Mouse (Mus musculus): Measurements from ENCODE around the gene Abl1.
"Not testable (repeated sequence)": the region's sequence is repeated elsewhere in the genome, so short reads cannot be mapped to it uniquely, and the experiment has no call there.

Abl1 gene

DNA sequence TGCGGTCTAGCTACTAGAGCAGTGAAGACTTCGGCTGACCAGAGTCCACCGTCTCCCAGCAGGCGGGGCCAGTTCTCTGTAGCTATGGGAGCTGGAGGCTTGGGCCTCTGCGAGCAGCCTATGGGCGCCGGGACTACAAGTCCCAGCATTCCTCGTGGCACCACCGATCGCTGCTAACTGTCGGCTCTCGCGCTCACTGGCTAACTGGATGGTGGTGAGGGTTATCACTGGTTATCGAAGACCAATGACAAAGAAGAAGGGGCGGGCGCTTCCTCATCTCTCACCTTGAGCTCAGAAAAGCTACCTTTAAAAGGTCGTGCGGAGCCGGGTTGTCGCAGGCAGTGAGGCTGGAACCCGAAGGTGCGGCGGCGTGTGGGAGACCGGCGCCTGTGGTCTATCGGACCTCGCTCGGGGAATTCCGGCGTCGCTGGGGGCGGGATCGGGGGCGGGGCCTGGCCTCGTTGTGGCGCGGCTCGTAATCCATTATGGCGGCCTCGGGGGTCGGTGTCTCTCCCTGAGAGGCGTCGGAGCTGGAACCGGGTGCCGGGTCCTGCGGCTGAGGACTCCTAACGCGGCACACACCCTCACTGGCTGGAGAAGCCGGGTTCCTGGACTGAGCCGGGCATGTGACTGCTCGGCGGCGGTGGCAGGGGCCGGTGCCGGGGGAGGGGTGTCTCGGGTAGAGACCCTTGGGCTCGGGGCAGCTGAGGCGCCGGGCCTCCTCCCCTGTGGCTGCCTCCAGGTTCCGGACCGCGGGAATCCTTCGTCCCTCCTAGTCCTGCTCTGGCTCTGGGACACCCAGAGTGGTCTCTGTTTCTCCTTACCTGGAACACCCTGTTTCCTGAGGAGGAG, at the start of gene Abl1:
TSS of gene Abl1 (plus strand) at position 303 of the 852 bp plus-strand sequence.
- DNase-seq (ENCODE audit: low read depth, low spot score) = peak; percentile 96

DNA sequence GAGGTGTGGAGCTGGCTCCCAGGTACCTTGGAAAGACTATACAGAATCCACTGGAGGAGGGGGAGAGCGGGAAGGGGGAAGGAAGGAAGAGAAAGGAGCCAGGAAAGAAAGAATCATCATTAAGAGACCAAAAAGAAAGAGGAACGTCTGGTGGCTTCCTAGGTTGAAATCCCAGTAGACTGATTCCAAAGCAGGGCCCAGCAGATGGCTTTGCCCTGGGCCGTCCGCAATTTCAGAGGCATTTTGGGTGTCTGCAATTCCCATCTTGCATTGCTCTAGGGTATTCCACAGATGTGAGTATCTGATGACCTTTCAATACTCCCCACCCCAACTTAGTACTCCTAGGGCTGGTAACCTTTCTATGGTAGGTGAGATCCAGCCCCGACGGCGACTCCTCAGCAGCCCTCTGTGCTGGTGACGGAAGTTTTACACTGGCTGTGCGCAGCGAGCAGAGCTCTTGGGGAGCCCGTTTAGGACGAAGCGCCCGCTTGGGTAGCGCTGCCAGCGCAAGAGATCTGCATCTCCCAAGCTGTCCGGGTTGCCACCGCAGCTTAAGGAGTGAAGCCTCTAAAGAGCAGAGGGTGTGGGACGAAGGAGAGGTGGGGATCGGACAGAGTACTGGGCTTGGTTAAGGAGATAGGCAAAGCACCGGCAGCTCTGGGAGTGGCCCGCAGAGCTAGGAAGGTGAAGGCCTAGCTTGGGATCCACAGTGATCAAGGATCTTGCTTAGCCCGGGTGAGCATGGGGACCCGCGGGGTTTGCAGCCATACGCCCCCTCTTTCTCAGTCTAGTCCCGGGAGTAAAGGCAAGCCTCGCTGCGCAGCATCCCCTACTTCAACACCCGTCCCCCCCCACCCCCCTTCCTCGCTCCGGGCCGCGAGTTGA, 49.4 kb upstream of the Abl1 start:
- no peak for DNase-seq (ENCODE audit: low read depth, low spot score)

DNA sequence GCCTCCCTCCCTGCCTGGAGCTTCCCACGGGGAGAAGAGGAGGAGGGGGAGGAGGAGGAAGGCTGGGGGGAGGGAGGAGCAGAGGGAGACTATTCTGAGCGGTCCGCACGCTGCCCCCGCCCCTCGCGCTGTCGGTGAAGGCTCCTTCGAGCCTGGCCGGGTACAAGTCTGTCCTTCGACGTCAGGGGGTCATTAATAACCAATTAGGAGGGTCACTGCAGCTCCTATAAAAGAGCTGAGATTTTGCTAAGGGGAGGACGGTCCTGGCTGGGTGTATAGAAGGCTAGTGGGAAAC, 48.8 kb upstream of the Abl1 start:
- no peak for DNase-seq (ENCODE audit: low read depth, low spot score)

DNA sequence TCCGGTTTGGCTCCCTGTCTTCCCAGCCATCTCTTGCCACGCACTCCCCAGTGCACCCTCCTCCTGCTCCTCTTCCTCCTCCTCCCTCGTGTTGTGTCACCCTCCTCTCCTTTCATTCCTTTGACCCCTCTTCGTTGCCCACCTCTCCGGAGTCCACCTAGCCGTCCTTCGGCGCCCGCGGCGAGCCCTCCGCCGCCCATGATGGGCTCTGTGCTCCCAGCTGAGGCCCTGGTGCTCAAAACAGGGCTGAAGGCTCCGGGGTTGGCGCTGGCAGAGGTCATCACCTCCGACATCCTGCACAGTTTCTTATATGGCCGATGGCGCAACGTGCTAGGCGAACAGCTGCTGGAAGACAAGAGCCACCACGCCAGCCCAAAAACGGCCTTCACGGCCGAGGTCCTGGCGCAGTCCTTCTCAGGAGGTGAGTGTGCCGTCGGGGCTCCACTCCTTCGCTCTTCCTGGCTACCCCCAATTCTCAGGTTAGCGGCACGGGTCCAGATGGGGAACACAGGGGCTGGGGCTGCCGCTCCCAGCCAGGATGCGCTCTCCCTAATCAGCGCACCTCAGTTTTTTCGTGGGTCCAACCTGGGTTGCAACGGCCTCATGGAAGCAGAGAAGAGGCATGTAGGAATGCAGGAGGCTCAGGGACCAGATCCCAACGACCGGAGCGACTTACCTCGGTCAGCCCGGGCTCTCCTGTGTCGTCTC, 48.1 kb upstream of the Abl1 start, which contains the start of gene Prdm12:
TSS of gene Prdm12 (plus strand) at position 137 of the 708 bp plus-strand sequence.
- no peak for DNase-seq (ENCODE audit: low read depth, low spot score)

DNA sequence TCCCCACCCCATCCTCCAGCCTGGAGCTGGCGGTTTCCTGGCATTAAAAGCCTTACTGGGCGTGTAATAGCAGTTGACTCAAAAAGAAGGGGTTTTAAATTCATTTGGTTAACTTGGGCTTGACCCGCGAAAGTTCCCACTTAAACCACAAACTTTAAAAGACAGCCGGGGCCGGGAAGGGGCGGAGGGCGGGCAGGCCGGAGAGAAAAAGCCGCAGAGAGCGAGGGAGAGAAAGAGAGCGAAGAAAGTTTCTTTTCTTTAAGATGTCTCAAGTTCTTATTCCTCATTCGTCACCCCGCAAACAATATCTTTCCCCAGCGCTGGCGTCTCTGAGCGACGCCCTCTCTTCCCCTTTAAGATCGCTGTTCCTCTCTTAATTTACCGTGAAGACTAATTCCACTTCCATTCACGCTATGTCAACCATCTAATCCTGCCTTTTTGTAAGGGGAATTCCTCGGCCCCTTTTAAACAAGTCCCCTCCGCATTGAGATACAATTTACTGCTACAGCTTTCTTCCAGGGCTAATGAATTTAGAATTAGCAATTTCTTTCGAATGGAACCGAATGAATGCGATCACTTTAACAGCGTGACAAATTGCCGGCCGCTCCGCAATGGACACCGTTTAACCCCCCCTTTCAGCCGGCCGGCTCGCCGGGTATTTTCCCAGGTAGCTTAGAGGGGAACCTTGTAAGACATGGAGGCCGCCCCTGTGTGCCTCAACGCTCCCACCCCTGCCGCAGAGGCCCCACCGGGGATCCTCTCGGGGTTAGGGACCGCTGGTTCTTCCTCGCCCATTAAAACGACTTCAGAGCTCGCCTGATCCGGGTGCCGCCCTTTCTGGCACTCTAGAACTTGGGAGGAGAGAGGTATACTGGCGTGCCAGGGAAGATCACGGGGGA, 47.3 kb upstream of the Abl1 start:
- no peak for DNase-seq (ENCODE audit: low read depth, low spot score)

DNA sequence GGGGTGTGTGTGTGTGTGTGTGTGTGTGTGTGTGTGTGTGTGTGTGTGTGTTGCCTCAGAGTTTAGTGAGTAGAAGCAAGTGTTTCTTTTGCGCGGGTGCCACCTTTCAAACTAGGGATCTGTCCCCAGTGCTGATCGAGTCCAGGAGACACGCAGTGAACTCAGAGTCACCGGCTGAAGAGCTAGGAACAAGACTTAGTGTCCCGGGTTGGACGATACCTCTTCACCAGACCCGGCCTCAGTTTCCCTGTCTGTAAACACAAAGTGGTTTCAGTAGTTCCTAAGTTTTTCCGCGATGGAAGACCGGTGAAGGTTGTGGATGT, 46.7 kb upstream of the Abl1 start:
- no peak for DNase-seq (ENCODE audit: low read depth, low spot score)

DNA sequence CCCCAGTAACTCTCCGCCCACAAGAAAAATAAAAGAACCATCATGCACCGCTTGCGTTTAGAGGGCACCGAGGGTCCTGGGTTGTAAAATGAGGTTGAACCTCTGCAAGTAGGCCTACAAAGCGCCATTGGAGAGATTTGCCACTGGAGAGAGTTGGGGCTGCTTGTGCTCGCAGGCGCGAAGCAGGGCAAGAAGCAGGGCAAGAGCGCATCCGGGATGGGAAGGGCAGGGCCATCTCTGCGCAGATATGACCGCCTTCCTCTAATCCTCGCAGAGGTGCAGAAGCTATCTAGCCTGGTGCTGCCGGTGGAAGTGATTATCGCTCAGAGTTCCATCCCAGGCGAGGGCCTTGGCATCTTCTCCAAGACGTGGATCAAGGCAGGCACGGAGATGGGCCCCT, 46.2 kb upstream of the Abl1 start:
- DNase-seq (ENCODE audit: low read depth, low spot score) = no peak

DNA sequence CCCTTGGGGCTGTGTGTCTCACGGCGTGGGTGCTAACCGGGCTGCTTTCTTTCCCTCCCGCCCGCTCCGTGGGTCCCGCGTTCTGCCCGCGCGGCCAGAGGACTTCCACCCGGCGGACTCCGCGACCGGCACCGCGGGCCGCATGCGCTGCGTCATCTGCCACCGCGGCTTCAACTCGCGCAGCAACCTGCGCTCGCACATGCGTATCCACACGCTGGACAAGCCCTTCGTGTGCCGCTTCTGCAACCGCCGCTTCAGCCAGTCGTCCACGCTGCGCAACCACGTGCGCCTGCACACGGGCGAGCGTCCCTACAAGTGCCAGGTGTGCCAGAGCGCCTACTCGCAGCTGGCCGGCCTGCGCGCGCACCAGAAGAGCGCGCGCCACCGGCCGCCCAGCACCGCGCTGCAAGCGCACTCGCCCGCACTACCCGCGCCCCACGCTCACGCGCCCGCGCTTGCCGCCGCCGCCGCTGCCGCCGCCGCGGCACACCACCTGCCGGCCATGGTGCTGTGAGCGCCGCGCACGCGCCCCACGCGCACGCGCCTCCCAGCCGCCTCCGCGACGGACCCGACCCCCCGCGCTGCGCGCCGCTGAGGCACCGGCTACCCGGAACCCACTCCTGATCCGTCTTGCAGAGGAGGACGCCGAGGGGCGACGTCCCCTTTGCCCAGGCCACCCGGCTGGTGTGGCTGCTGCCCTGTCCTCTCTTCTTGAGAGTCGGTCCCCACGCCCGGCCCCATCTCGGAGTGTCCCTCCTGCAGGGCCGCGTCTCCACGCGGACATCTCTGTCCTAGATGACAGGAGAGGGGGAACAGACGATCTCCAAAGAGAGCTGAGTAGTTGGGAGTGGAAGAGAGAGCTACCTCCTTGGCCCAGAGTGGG, 34.0 kb upstream of the Abl1 start:
- DNase-seq (ENCODE audit: low read depth, low spot score) = no peak

DNA sequence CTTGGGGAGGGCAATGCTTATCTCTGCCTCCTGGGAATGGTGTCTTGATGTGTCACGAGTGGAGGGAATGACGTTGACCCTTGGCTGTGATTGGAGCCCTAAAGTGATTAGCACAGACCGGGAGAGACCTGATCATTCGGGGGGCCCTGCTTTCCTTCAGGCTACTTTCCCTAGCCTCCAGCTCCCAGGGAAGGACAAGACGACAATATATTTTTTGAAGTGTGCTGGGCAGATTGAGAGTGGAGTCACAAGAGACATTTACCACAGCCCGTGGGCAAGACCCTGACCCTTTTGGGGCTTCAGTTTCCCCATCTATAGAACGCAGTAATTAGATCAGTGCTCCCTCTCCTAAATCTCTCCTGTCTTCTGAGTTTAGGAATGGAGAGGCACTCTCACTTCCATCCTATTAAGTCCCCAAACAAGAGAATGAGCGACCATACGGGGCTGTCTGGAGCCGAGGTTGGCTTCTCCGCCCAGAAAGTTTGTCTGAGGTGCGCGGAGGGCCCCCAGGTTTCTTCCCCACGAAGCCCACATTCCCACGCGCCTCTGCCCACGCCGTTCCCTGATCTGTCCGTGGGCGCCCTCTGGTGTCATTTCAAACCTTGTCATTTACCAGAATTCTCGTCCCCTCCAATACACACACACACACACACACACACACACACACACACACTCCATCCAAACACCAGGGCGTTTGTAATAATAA, 33.2 kb upstream of the Abl1 start:
- no peak for DNase-seq (ENCODE audit: low read depth, low spot score)

DNA sequence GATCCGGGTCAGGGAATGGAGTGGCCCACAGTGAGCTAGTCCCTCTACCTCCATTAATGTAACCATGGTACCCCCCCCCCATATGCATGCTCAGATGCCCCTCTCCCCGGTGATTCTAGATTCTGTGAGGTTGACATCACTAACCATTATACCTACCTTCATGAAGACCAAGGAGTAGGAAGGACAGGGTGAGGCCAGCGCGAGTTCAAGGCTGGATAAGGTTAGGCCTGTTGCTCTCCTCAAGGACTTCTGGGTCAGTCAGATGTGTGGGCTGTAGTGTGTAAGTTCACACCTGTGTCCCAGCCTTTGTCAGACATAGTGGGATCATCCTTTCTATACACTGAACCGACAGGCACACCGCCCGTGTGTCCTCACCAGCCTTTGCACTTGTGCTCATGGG, 31.8 kb upstream of the Abl1 start:
- DNase-seq (ENCODE audit: low read depth, low spot score) = no peak

DNA sequence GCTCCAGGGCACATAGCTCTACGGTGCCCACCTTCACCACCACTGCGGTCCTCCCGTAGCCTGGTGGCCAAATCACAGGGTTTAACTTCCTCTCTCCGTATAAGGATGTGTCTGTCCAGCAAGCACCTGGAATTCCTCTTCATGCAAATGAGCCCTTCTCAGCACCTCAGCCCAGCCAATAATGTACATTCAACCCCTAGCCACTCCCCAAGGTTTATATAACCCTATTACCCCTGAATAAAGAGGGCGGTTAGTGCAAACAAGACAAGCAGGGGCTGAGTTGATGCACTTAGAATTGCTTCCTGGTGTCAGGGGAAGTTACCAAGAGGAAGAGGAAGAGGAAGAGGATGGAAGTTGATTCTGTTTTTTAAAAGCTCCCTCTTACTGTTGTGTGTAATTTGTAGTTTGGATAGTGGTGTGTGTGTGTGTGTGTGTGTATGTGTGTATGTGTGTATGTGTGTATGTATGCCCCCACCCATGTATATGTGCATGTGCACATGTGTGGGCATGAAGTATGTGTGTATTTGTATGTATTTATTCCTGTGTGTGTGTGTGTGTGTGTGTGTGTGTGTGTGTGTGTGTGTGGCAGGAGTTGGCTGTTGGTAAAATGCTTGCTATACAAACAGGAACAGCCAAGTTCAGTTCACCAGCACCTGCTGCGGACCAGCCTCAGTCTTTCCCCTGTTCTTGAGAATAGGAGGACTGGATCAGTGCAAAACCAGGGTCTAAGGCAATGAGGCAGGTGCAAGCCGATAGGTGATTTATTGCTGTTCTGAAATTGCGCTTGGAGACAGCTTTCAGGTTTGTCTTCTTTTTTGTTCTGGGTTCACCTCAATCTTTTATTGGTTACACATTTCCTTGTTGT, 25.0 kb upstream of the Abl1 start:
- no peak for DNase-seq (ENCODE audit: low read depth, low spot score)

DNA sequence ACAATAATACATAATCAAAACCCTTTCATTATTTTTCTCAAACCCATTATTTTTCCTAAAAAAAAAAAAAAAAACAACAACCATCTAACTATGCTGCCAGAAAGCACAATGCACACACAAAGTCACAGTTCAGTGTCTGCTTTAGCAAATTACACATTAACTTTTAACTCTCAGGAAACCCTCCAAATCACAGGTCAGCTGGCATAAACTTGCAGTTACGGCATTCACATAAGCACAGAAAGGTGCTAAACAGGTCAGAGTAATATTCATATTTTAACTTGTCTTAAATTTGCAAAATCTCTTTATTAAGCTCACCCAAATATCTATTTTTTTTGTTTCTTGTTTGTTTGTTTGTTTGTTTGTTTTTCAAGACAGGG, 24.4 kb upstream of the Abl1 start:
- no peak for DNase-seq (ENCODE audit: low read depth, low spot score)

DNA sequence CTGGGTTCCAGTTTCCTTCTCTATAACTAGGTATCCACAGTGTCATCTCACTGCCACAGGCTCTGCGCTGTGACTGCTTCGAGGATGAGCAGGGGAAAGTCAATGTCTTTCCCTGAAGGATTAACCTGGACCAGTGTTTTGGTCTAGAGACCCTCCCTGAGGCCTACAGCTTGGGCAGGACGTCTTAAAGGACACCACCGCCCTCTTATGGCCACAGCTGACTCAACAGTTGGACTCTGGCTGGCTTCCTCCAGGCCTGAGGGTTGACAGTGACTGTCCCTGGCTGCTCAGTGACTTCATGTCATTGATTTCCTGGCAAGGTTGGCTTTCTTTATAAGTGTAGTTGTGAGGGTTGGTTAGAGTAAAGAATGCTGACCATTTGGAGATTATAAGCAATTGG, 20.8 kb upstream of the Abl1 start:
- DNase-seq (ENCODE audit: low read depth, low spot score) = no peak

DNA sequence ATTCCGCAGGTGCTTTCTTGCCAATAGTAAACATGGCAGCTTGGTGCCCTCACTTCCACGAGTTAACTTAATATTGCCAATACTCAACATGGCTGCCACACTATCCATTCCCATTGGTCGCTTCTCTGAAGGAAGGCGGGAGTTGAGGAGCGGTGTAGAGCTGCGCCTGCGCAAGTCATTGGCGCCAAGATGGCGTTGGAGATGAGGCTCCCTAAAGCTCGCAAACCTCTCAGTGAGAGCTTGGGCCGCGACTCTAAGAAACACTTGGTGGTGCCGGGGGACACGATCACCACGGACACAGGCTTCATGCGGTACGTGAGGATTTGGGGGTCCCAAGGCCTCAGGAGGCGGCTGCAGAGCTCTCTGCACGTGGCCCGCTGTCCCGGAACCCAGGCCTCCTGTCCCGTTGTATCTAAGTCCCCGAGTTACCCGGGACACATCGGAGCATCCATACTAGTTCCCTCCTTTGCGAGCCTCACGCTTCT, 17.6 kb upstream of the Abl1 start, which contains the start of gene Exosc2:
TSS of gene Exosc2 (plus strand) at position 165 of the 485 bp plus-strand sequence.
- DNase-seq (ENCODE audit: low read depth, low spot score) = peak; percentile 96

DNA sequence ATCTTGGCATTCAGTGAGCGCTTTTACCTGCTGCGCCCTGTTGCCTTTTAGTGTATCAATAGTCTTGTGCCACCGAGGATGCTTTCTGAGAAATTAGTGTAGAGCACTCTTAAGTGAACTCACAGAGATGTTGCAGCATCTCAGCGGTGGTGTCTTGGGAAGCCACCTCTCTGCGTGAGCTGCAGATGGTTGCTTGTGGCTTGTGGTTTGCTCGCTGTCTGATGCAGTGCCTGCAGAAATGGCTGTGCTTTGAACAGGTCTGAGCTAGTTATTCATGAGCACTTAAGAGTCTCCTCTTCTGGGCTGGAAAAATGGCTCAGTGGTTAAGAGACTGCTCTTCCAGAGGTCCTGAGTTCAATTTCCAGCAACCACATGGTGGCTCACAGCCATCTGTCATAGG, 9.5 kb upstream of the Abl1 start:
- no peak for DNase-seq (ENCODE audit: low read depth, low spot score)

DNA sequence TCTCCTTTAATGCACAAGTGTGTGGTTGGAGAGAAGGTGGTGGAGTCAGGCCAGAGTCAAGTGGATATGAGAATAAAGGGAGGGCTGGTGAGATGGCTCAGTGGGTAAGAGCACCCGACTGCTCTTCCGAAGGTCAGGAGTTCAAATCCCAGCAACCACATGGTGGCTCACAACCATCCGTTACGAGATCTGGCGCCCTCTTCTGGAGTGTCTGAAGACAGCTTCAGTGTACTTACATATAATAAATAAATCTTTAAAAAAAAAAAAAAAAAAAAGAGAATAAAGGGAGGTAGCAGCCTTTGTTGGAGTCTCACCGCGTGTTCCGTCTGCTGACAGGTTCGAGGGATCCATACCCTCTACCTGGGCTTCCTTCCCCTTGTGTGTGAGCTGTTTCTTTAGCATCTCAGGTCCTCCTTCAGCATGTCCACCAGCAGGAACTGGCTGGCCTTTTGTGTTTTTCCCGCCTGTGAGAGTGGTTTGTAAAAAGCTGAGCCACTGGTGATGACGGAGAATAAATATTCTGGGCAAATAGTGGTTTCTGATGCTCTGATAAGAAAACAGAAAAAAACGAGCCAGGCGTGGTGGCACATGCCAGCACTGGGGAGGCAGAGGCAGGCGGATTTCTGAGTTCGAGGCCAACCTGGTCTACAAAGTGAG, 7.0 kb upstream of the Abl1 start:
- not testable (repeated sequence) for DNase-seq (ENCODE audit: low read depth, low spot score)

DNA sequence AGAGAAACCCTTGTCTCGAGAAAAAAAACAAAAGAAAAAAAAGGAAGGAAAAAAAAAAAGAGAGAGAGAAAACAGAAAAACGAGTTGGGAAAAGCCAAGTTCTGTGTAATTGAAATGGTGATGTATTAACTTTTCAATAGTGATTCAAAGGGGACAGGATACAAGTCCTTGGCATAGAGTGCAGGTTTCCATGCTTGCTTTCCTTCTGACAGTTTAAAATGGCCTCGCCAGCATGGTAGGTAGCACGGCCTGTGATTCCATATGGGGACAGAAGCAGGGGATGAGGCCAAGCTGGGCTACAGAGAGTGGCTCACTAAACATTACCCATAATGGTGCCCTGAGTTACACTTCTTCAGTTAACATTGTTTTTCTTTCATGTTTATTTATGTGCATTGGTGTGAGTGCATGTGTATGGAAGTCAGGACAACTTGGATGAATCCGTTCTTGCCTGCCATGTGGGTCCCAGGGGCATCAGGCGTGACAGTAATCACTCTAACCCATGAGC, 6.4 kb upstream of the Abl1 start:
- no peak for DNase-seq (ENCODE audit: low read depth, low spot score)

DNA sequence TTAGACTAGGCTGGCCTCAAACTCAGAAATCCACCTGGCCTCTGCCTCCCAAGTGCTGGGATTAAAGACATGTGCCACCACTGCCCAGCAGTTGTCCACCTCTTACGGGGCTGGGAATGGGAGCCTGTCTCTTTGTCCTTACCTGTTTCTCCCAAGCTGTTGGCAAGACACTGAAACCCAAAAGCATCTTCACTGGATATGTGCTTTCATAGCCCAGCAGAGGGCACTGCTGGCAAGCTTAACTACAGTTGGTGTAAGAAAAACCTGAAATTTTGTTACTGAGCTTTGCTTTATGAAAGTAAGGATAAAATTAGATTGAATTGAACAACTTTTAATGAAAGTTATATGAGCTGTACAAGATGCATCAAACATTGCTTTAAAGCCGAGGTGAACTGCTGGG, 4.5 kb upstream of the Abl1 start:
- DNase-seq (ENCODE audit: low read depth, low spot score) = peak; percentile 48
